ENCODE assay signal across 8 mouse cellular contexts in the genomic region with DNA sequence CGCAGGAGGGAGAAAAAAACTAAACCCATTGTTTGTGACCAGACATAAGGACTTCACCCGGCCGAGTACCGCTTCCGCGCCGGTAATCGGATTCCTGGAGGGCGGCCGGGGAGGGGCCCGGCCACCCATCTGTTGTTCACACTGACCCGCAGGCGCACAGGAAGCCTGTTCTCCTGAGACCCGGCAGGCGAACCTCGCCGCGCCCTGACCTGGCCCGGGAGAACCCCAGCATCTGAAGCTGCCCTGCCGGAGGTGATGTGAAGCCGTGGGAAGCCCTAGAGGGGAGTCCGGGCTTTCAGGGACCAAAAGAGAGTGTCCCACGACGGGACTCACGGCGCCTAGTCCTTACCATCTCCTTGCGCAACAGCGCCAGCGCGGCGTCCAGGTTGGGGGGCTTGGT. TPM values are rescaled to one million over a fixed set of nuclear protein-coding genes. Genes with fewer than 3 reads are reported as not detected.
A peak's percentile ranks its signal among the peaks of the same experiment; 100 is the strongest.
DNase-seq lines count a peak whose midpoint lies in the region; ATAC-seq and TF ChIP-seq lines count a peak whose summit lies in the region.

No protein-coding gene starts in this region.

- H3K9ac ChIP-seq in heart, embryonic 16.5 days (ENCODE audit: low read length) = peak overlapping the region; percentile 68
- peak overlapping the region; percentile 40 for H3K9ac ChIP-seq in liver, embryonic 11.5 days (ENCODE audit: low read depth, low read length)

- H3K4me3 ChIP-seq in kidney, adult 2 months (ENCODE audit: insufficient read depth, low read depth, low read length) = peak overlapping the region; percentile 52
- peak overlapping the region; percentile 5; the same call in 1 of the 2 replicates for H3K4me3 ChIP-seq in cortical plate, adult 2 months (ENCODE audit: insufficient read depth, low read length)
- H3K4me3 ChIP-seq in heart, embryonic 16.5 days (ENCODE audit: low read length) = peak overlapping the region; percentile 68
- peak overlapping the region; percentile 66 for H3K4me3 ChIP-seq in liver, embryonic 11.5 days (ENCODE audit: low read depth, low read length)
- H3K4me3 ChIP-seq in cerebellum, adult 2 months (replicated peaks; ENCODE audit: insufficient read depth, low read depth, low read length) = no peak overlapping the region

- peak; percentile 25; the same call in 1 of the 2 replicates for ATAC-seq in heart, embryonic 16.5 days (replicated peaks; ENCODE audit: extremely low read depth, insufficient read depth, low FRiP score)
- no peak for ATAC-seq in liver, embryonic 11.5 days (replicated peaks; ENCODE audit: low FRiP score)

- WGBS in kidney, adult 2 months = under 1% methylated on average over 31 of the region's 31 CpGs
- WGBS in heart, embryonic 16.5 days = under 1% methylated on average over 31 of the region's 31 CpGs
- under 1% methylated on average over 31 of the region's 31 CpGs for WGBS in liver, embryonic 11.5 days
- under 1% methylated on average over 31 of the region's 31 CpGs for WGBS in cerebellum, adult 2 months

- H3K27me3 ChIP-seq in kidney, adult 2 months (replicated peaks; ENCODE audit: control insufficient read depth, insufficient read depth, low read length) = no peaks in the 10 kb centered on the region
- peaks cover 37% of the 10 kb centered on the region for H3K27me3 ChIP-seq in heart, embryonic 16.5 days (ENCODE audit: control insufficient read depth, insufficient read depth, low read length)
- peaks cover 52% of the 10 kb centered on the region for H3K27me3 ChIP-seq in liver, embryonic 11.5 days (replicated peaks; ENCODE audit: control insufficient read depth, insufficient read depth, low read length)
- peaks cover 3% of the 10 kb centered on the region; the same call in 1 of the 2 replicates for H3K27me3 ChIP-seq in cerebellum, adult 2 months (ENCODE audit: control insufficient read depth, insufficient read depth, low read length)

- peak overlapping the region; percentile 94 for H3K4me2 ChIP-seq in heart, embryonic 16.5 days (ENCODE audit: low read depth, low read length)
- H3K4me2 ChIP-seq in liver, embryonic 11.5 days = peak overlapping the region; percentile 79

- TF ChIP-seq POLR2A in kidney, adult 2 months (IDR thresholded peaks at IDR 0.05; ENCODE audit: low read depth, low read length) = no peak
- no peak for TF ChIP-seq POLR2A in cortical plate, adult 2 months (IDR thresholded peaks at IDR 0.05; ENCODE audit: extremely low read depth, insufficient read depth, low read length)
- TF ChIP-seq POLR2A in cerebellum, adult 2 months (IDR thresholded peaks at IDR 0.05; ENCODE audit: borderline replicate concordance, insufficient read depth, low read length) = no peak

- TF ChIP-seq CTCF in kidney, adult 2 months (conservative IDR thresholded peaks at IDR 0.05; ENCODE audit: insufficient read depth, insufficient read length, low read depth, low read length) = no peak
- TF ChIP-seq CTCF in cortical plate, adult 2 months (IDR thresholded peaks at IDR 0.05; ENCODE audit: extremely low read depth, insufficient read depth, low read length) = no peak
- no peak for TF ChIP-seq CTCF in cerebellum, adult 2 months (IDR thresholded peaks at IDR 0.05; ENCODE audit: borderline replicate concordance, insufficient read depth, low read depth, low read length)

- DNase-seq in kidney, adult 2 months = peak; percentile 13
- DNase-seq in kidney, adult 18-20 months = no peak
- DNase-seq in liver, embryonic 11.5 days (ENCODE audit: low spot score) = peak; percentile 44
- peak; percentile 56 for DNase-seq in retina, embryonic 14.5 days (ENCODE audit: low spot score)
- no peak for DNase-seq in cerebellum, adult 2 months
- no peak for DNase-seq in layer of hippocampus, adult 8-10 months (ENCODE audit: low spot score in 2 of 2)

- H3K27ac ChIP-seq in kidney, adult 2 months (ENCODE audit: insufficient read depth, low read depth, low read length) = no peak overlapping the region
- H3K27ac ChIP-seq in cortical plate, adult 2 months (ENCODE audit: insufficient read depth, low read length) = no peak overlapping the region
- no peak overlapping the region for H3K27ac ChIP-seq in heart, embryonic 16.5 days (ENCODE audit: low read length)
- no peak overlapping the region for H3K27ac ChIP-seq in liver, embryonic 11.5 days (ENCODE audit: low read depth, low read length)
- no peak overlapping the region for H3K27ac ChIP-seq in cerebellum, adult 2 months (ENCODE audit: insufficient read depth, low read length)

- H3K4me1 ChIP-seq in kidney, adult 2 months (ENCODE audit: control insufficient read depth, insufficient read depth, low read length) = no peaks in the 10 kb centered on the region; the same call in 1 of the 2 replicates
- no peaks in the 10 kb centered on the region for H3K4me1 ChIP-seq in cortical plate, adult 2 months (ENCODE audit: control insufficient read depth, insufficient read depth, low read length)
- H3K4me1 ChIP-seq in heart, embryonic 16.5 days (ENCODE audit: control insufficient read depth, insufficient read depth, low read length) = peaks cover 12% of the 10 kb centered on the region
- H3K4me1 ChIP-seq in liver, embryonic 11.5 days (replicated peaks; ENCODE audit: control insufficient read depth, insufficient read depth, low read length) = peaks cover 13% of the 10 kb centered on the region
- H3K4me1 ChIP-seq in cerebellum, adult 2 months (ENCODE audit: control insufficient read depth, insufficient read depth, low read length) = no peaks in the 10 kb centered on the region

- no peaks in the 10 kb centered on the region for H3K9me3 ChIP-seq in heart, embryonic 16.5 days (replicated peaks; ENCODE audit: control insufficient read depth, low read length)
- no peaks in the 10 kb centered on the region for H3K9me3 ChIP-seq in liver, embryonic 11.5 days (ENCODE audit: control insufficient read depth, low read length)

- no peaks in the 10 kb centered on the region for H3K36me3 ChIP-seq in kidney, adult 2 months (ENCODE audit: control insufficient read depth, insufficient read depth, low read length)
- H3K36me3 ChIP-seq in heart, embryonic 16.5 days (ENCODE audit: control insufficient read depth, insufficient read depth) = no peaks in the 10 kb centered on the region
- H3K36me3 ChIP-seq in liver, embryonic 11.5 days (ENCODE audit: control insufficient read depth, insufficient read depth, low read length) = no peaks in the 10 kb centered on the region

RNA-seq across cellular contexts. Expression of a gene that starts 0.4 kb away (rescaled TPM):
- 1.9 TPM in 2 replicates for polyA plus RNA-seq in kidney, adult 2 months (2012; rRNA removed)
- 1.1 and 1.7 TPM in 2 replicates for polyA plus RNA-seq in cortical plate, adult 2 months (2012; rRNA removed)
- 1.6 and 1.9 TPM in 2 replicates for polyA plus RNA-seq in heart, embryonic 16.5 days (2015; fragmentation: Nextera tagmentation; extraction: Ambion mirVana)
- polyA plus RNA-seq in liver, embryonic 11.5 days (2014; fragmentation: Nextera tagmentation; extraction: Ambion mirVana) = 3.6 and 3.8 TPM in 2 replicates
- polyA plus RNA-seq in cerebellum, adult 2 months (2012; rRNA removed) = 1.2 and 1.3 TPM in 2 replicates
- 1 to 10 TPM in 1 of 4 experiments, under 1 TPM in 3; 0.56 to 1.2 (median 0.73) TPM for total RNA-seq in layer of hippocampus, adult 8-10 months (2022)

RNA-seq across cellular contexts. Expression of a gene that starts 29.3 kb away (rescaled TPM):
- polyA plus RNA-seq in kidney, adult 2 months (2012; rRNA removed) = 8.8 and 13.9 TPM in 2 replicates
- polyA plus RNA-seq in cortical plate, adult 2 months (2012; rRNA removed) = 18.5 and 21.1 TPM in 2 replicates
- 15.8 and 16.0 TPM in 2 replicates for polyA plus RNA-seq in heart, embryonic 16.5 days (2015; fragmentation: Nextera tagmentation; extraction: Ambion mirVana)
- polyA plus RNA-seq in liver, embryonic 11.5 days (2014; fragmentation: Nextera tagmentation; extraction: Ambion mirVana) = 17.9 and 23.3 TPM in 2 replicates
- 19.5 and 20.3 TPM in 2 replicates for polyA plus RNA-seq in cerebellum, adult 2 months (2012; rRNA removed)
- 10 to 100 TPM; 13.3 to 17.5 (median 15.2) TPM for total RNA-seq in layer of hippocampus, adult 8-10 months (2022)

RNA-seq across cellular contexts. Expression of a gene that starts 29.4 kb away (rescaled TPM):
- 9.4 and 11.8 TPM in 2 replicates for polyA plus RNA-seq in kidney, adult 2 months (2012; rRNA removed)
- 41.3 and 42.6 TPM in 2 replicates for polyA plus RNA-seq in cortical plate, adult 2 months (2012; rRNA removed)
- 27.5 and 28.2 TPM in 2 replicates for polyA plus RNA-seq in heart, embryonic 16.5 days (2015; fragmentation: Nextera tagmentation; extraction: Ambion mirVana)
- 49.8 and 51.9 TPM in 2 replicates for polyA plus RNA-seq in liver, embryonic 11.5 days (2014; fragmentation: Nextera tagmentation; extraction: Ambion mirVana)
- polyA plus RNA-seq in cerebellum, adult 2 months (2012; rRNA removed) = 39.1 and 41.6 TPM in 2 replicates
- total RNA-seq in layer of hippocampus, adult 8-10 months (2022) = 10 to 100 TPM; 42.9 to 55.7 (median 47.1) TPM

RNA-seq across cellular contexts. Expression of a gene that starts 41.7 kb away (rescaled TPM):
- 0.14 and 0.30 TPM in 2 replicates for polyA plus RNA-seq in kidney, adult 2 months (2012; rRNA removed)
- 1.3 and 1.4 TPM in 2 replicates for polyA plus RNA-seq in cortical plate, adult 2 months (2012; rRNA removed)
- polyA plus RNA-seq in heart, embryonic 16.5 days (2015; fragmentation: Nextera tagmentation; extraction: Ambion mirVana) = 0.14 and 0.17 TPM in 2 replicates
- 0.05 TPM in 1 of 2 replicates, not detected in the other for polyA plus RNA-seq in liver, embryonic 11.5 days (2014; fragmentation: Nextera tagmentation; extraction: Ambion mirVana)
- polyA plus RNA-seq in cerebellum, adult 2 months (2012; rRNA removed) = 19.4 and 23.3 TPM in 2 replicates
- total RNA-seq in layer of hippocampus, adult 8-10 months (2022) = 1 to 10 TPM; 1.9 to 2.3 (median 2.1) TPM

Comparison
In these comparisons a context has a peak if more than half of its experiments do, and no peak if none do; other contexts are left out.
1. DNase-seq: peak in kidney, adult 2 months (single experiment), liver, embryonic 11.5 days (single experiment) and retina, embryonic 14.5 days (single experiment); none in kidney, adult 18-20 months (single experiment), cerebellum, adult 2 months (0 of 2) and layer of hippocampus, adult 8-10 months (0 of 2).